Mouse (Mus musculus) cerebellum, adult 2 months (tissue): ENCODE measurements around the gene Tm7sf3.

Source experiments
- CTCF ChIP-seq: fragments of 200-500 bp; IDR thresholded peaks from 2 replicates; pipeline ENCODE4 v1.5.1; 2011; ENCODE audit warnings: low read depth, mild to moderate bottlenecking, control low read depth, low read length, moderate library complexity, borderline replicate concordance; ENCODE audit not compliant: insufficient read depth
- POLR2A ChIP-seq: fragments of 200-500 bp; IDR thresholded peaks from 2 replicates; pipeline ENCODE4 v1.6.1; 2011; ENCODE audit warnings: low read length, control low read depth, borderline replicate concordance; ENCODE audit not compliant: insufficient read depth

GRCm38 (mm10) chr6:146612736-146613135, 29.9 kb downstream of the Tm7sf3 start:
- no peak for TF ChIP-seq POLR2A
- no peak for TF ChIP-seq CTCF
